Mouse (Mus musculus): ENCODE results near the gene Wdfy1. TPM values are rescaled to one million over a fixed set of nuclear protein-coding genes. Genes with fewer than 3 reads are reported as not detected.
A peak's percentile ranks its signal among the peaks of the same experiment; 100 is the strongest.

The Wdfy1 gene
- polyA plus RNA-seq, 1 experiment, result 71.0 TPM

DNA sequence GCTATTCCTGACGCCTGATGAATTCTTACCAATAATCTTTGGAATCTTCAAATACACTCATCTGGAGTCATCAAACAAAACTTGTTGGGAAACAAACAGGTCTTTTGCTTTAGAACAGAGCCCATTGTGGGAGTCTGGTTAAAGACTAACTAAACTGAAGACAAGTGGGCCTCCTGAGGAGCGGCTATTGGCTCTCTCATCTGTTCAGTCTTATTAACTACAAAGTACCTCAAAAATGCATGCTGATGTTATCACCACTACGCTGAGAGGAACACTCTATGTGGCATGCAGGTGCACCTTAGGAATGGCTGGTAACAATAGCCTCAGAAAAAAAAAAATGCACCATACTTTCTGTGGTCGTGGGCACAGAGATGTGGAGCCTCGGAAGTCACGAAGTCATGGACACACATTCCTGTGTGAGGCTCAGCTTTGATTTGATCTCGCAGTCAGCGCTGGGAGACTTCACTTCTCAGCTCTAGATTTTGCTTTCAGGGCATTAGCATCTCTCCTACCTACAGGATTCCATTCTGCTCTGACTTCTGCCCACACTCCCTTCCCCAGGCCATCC, 97.7 kb downstream of the Wdfy1 start:
- no peak for DNase-seq (ENCODE audit: low read depth)
- TF ChIP-seq POLR2A (IDR thresholded peaks at IDR 0.05; ENCODE audit: borderline replicate concordance, extremely low read depth, insufficient read depth, insufficient read length, poor library complexity, severe bottlenecking), result no peak
- TF ChIP-seq CTCF (IDR thresholded peaks at IDR 0.05; ENCODE audit: borderline replicate concordance, extremely low read depth, insufficient read depth, insufficient read length), result no peak

DNA sequence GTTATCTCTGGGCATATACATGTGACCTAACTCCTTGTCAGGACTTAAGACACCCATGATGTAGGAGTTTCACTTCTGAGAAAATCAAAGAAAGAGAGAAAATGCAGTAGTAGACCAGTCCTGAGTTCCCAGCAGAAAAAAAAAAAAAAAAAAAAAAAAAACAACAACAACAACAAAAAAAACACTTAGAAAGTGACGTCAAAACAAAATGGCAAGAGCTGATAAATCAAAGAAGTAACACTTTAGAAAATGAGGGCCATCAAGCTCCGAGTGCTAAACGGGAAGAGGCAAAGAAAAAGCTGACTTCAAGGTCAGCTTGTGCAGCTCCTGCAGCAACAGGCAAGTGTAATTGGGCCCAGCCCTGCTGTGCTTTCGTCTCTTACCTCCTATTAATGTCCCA, 100.2 kb downstream of the Wdfy1 start:
- no peak for DNase-seq (ENCODE audit: low read depth)
- TF ChIP-seq POLR2A (IDR thresholded peaks at IDR 0.05; ENCODE audit: borderline replicate concordance, extremely low read depth, insufficient read depth, insufficient read length, poor library complexity, severe bottlenecking), result no peak
- no peak for TF ChIP-seq CTCF (IDR thresholded peaks at IDR 0.05; ENCODE audit: borderline replicate concordance, extremely low read depth, insufficient read depth, insufficient read length)

DNA sequence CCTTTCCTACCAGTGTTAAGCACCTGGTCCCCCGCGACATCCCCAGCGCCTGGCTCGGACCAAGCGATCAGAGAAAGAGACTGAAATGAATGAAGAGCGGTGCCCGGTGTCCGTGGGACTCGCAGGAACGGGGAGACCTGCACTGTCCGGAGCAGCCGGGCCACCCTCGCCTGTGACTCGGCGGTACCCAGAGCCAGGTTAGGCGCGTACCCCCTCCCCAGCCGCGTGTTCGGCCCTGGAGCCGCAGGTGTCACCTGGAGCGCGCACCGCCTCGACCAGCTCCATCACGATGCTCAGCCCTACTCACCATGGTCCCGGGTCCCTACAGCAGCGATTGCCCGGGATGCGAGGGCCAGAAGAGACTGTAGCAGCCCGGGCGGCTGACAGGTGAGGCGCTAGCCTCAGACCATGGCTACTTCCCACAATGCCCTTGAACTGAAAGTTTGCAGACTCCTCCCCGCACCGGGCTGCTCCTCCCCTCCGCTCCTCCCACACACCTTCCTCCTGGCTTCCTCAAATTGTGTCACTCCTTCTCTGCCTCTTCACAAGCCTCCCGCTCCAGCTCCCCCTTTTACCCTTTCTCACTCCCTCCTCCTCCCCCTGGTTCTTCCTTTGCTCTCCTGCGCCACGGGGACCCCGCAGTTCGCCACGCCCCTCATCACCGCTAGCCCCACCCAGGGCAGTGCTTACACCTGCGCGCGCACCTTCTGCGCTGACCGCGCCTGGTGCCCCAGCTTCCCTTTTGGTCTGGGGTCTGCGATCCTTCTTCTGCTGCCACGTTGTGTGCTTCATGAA, 104.2 kb downstream of the Wdfy1 start, which contains the start of gene Ap1s3:
Gene Ap1s3 (minus strand): TSS at position 430 of the 795 bp plus-strand sequence.
- TF ChIP-seq POLR2A (IDR thresholded peaks at IDR 0.05; ENCODE audit: borderline replicate concordance, extremely low read depth, insufficient read depth, insufficient read length, poor library complexity, severe bottlenecking), result no peak
- TF ChIP-seq CTCF (IDR thresholded peaks at IDR 0.05; ENCODE audit: borderline replicate concordance, extremely low read depth, insufficient read depth, insufficient read length), result no peak
- DNase-seq (ENCODE audit: low read depth), result peak; percentile 38

DNA sequence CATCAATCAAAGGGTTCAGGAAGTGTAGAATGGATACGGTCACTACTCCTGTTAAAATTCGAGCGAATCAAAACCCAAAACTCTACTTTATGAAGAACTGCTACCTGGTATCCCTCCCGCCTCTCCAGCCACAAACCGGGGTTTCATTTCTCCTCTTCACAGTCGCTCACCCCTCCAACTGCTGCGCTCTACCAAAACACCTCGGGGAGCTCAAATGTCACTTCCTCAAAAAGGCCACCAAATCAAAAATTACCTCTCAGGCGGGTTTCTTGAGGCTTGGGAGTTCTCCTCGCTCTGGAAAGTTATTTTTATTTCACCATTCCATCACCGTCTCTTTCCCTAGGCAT, 104.8 kb downstream of the Wdfy1 start:
- DNase-seq (ENCODE audit: low read depth), result no peak
- TF ChIP-seq CTCF (IDR thresholded peaks at IDR 0.05; ENCODE audit: borderline replicate concordance, extremely low read depth, insufficient read depth, insufficient read length), result no peak

DNA sequence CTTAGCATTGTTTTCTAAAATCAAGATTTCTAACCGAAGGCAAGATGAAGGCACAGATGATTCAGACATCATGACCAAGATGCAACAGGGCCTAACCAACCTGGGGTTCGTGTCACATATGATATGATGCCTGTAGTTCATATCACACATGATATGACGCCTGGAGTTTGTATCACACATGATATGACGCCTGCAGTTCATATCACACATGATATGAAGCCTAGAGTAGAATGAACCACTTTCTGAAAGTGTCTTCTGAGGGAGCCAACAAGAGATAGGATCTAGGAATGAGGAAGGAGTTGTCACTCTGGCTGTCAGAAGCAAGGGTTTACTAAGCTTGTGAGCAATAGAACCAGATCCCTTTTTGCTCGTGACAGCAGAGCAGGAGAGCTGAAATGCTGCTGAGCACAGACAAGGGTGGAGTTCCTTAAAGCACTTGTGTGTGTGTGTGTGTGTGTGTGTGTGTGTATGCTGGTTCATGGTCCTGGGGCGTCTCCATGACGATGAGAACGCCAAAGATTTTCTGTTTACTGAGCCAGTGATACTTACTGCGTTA, 106.4 kb downstream of the Wdfy1 start:
- no peak for TF ChIP-seq CTCF (IDR thresholded peaks at IDR 0.05; ENCODE audit: borderline replicate concordance, extremely low read depth, insufficient read depth, insufficient read length)
- TF ChIP-seq POLR2A (IDR thresholded peaks at IDR 0.05; ENCODE audit: borderline replicate concordance, extremely low read depth, insufficient read depth, insufficient read length, poor library complexity, severe bottlenecking), result no peak

DNA sequence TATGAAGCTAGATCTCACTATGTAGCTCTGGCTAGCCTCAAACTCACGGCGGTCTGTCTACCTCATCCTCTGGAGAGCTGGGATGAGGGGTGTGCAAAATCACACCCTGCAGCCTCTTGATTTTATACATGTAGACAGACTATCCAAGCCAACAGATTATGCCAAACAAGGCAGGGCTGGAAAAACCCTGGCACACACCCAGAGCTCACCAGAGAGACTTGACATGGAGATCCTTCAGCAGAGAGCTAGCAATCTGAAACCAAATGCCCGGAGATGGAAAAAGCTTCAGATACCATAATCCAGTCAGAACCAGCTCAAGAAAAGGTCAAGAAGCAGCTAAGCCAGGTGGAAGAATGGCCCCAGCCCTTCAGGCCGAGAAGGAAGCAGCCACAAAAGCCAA, 111.0 kb downstream of the Wdfy1 start:
- DNase-seq (ENCODE audit: low read depth), result no peak
- TF ChIP-seq POLR2A (IDR thresholded peaks at IDR 0.05; ENCODE audit: borderline replicate concordance, extremely low read depth, insufficient read depth, insufficient read length, poor library complexity, severe bottlenecking), result no peak
- no peak for TF ChIP-seq CTCF (IDR thresholded peaks at IDR 0.05; ENCODE audit: borderline replicate concordance, extremely low read depth, insufficient read depth, insufficient read length)

More for the DNA sequence above, 106.4 kb downstream of the Wdfy1 start:
- no peak for DNase-seq (ENCODE audit: low read depth)

DNA sequence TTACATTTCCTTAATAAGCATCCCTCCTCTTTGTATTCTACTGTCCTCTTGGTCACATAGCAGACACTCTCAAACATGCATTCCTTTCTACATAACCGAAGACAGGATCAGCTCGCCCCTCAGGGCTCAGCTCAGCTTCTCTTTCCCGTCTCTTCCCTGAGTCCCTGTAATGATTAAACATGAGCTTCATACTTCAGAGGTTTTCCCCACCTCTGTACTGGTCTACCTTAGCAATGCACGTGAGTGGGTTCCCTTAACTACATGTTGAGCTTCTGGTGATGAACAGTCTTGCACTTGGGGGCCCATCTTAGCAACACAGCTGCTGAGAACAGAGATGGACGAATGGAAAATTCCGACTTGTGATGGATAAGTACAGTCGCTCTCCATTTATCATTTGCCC, 116.3 kb downstream of the Wdfy1 start:
- DNase-seq (ENCODE audit: low read depth), result no peak
- no peak for TF ChIP-seq CTCF (IDR thresholded peaks at IDR 0.05; ENCODE audit: borderline replicate concordance, extremely low read depth, insufficient read depth, insufficient read length)
- no peak for TF ChIP-seq POLR2A (IDR thresholded peaks at IDR 0.05; ENCODE audit: borderline replicate concordance, extremely low read depth, insufficient read depth, insufficient read length, poor library complexity, severe bottlenecking)

DNA sequence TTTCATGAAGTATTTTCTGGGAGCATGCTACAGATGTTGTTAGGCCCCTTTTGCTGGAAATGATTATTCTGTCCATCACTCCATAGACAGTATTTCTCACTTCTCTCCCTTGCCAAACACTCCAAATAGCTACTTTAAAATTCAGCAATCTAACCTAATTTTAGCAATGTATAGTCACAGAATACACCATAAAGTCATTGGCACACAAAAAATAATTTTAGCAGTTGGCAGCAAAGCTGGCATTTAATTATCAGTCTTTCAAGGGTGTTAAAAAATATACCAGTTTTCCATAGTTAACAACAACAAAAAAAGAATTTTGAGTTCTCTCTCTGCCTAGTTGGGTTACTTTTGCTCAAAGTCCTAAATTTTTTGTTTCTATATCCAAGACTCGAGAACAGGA, 118.5 kb downstream of the Wdfy1 start:
- no peak for TF ChIP-seq POLR2A (IDR thresholded peaks at IDR 0.05; ENCODE audit: borderline replicate concordance, extremely low read depth, insufficient read depth, insufficient read length, poor library complexity, severe bottlenecking)
- no peak for TF ChIP-seq CTCF (IDR thresholded peaks at IDR 0.05; ENCODE audit: borderline replicate concordance, extremely low read depth, insufficient read depth, insufficient read length)
- peak; percentile 24 for DNase-seq (ENCODE audit: low read depth)

DNA sequence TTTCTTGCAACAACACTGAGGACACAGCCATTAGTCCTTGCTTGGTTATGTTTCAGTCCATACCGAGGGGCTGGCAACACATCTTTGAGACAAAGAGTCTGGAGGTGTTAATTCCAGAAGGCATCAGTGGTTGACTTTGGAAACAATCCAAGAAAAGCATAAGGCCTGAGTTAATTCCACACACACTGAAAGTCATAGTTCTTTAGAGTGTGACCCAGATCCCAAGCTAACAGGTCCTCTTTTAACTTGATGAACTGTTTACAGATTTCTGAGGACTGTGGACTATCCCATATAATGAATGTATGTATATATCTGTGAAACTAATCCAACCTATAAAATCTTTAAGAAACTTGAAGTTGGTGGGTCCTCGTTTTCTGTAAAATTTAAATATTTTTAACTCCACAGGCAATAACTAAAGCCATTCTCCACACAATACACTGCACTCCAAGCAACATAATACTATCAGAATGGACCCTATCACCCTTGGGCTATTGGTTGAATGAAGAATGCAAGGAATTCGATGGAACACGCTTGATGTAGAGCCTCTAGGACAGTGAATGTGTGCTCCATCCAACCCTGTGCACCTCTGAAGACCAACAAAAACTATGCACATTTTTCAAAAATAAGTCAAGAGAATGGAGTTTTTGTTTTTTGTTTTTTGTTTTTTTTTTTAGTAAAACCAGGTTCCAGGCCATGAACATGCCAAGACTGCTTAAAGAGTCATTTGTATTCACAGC, 120.0 kb downstream of the Wdfy1 start:
- DNase-seq (ENCODE audit: low read depth), result peak; percentile 26
- TF ChIP-seq POLR2A (IDR thresholded peaks at IDR 0.05; ENCODE audit: borderline replicate concordance, extremely low read depth, insufficient read depth, insufficient read length, poor library complexity, severe bottlenecking) (no peak), CTCF (IDR thresholded peaks at IDR 0.05; ENCODE audit: borderline replicate concordance, extremely low read depth, insufficient read depth, insufficient read length) (no peak)

DNA sequence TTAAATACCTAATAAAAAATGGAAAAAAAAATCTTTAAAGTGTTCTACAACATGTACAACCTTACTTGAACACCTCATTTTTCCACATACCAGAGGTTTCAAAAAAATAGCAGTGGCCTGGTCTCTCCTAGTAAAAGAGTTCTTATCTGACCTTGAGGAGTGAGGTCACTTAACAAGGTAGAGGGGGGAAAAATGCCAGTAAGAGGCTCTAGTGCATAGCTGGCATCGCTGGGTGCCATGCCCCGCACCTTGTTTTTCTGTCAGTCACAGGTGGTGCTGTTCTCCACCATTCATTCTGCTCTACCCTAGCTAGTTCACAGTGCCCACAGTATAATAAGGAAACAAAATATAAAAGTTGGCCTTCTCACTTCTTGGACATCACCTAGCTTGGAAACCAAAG, 121.0 kb downstream of the Wdfy1 start:
- TF ChIP-seq CTCF (IDR thresholded peaks at IDR 0.05; ENCODE audit: borderline replicate concordance, extremely low read depth, insufficient read depth, insufficient read length) (no peak), POLR2A (IDR thresholded peaks at IDR 0.05; ENCODE audit: borderline replicate concordance, extremely low read depth, insufficient read depth, insufficient read length, poor library complexity, severe bottlenecking) (no peak)
- no peak for DNase-seq (ENCODE audit: low read depth)

Other genes starting within 250 kb of the Wdfy1 start
- gene Ap1s3, start 104.2 kb downstream of the Wdfy1 start, polyA plus RNA-seq (2012; rRNA removed), result 1.4 and 1.8 TPM in 2 replicates
- 21.6 and 22.7 TPM in 2 replicates for gene Mrpl44, start 125 bp downstream of the Wdfy1 start, polyA plus RNA-seq (2012; rRNA removed)
- 48.3 and 99.0 TPM in 2 replicates for gene Serpine2, start 85.0 kb upstream of the Wdfy1 start, polyA plus RNA-seq (2012; rRNA removed)

Data from brain, embryonic 14.5 days (tissue).